Mouse (Mus musculus) erythroblast, embryonic 14.5 days (primary cell): ENCODE results near the gene Sim2.

ENCODE experiments used
- GATA1 ChIP-seq: IDR thresholded peaks from 2 replicates; pipeline ENCODE4 v1.6.1; 2012; ENCODE audit warnings: low read length, inconsistent platforms, mixed read lengths
- TAL1 ChIP-seq: IDR thresholded peaks from 3 replicates; pipeline ENCODE4 v1.6.1; 2012; ENCODE audit warnings: low read length, inconsistent platforms, mixed read lengths

GRCm38 (mm10) chr16:94038986-94039341, 45.8 kb upstream of the Sim2 start:
- no peak for TF ChIP-seq GATA1
- TF ChIP-seq TAL1: no peak
